Mouse (Mus musculus) cerebral cortex, adult 2 months (tissue): Measurements from ENCODE around the gene Pglyrp2.

Source experiments
- WGBS: fragments of 180-500 bp; shearing (Covaris S2); methylation state at CpG from one replicate; pipeline ENCODE4 v1.1.7; 2018; 5-methylcytosine and 5-hydroxymethylcytosine counted together

Gene Pglyrp2

DNA sequence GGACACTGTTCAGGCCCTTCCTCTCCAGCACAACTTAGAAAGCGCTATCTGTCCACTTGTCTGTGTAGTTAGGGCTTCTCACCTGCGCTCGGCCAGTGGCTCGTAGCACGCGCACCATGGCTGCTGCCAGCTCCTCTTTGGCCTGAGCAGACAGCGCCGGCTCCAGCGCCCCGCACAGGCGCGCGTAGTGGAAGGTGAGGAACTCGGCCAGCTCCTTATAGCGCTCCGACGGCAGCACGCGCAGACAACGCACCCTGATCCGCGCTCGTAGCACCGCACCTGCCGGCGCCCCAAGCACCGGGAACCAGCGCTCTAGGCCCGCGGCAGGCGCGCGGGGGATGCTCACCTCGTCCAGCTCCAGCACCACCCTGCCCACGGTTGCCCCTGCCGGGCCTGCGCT, 27.7 kb downstream of the Pglyrp2 start:
- 7% methylated on average over 37 of the region's 37 CpGs for WGBS

DNA sequence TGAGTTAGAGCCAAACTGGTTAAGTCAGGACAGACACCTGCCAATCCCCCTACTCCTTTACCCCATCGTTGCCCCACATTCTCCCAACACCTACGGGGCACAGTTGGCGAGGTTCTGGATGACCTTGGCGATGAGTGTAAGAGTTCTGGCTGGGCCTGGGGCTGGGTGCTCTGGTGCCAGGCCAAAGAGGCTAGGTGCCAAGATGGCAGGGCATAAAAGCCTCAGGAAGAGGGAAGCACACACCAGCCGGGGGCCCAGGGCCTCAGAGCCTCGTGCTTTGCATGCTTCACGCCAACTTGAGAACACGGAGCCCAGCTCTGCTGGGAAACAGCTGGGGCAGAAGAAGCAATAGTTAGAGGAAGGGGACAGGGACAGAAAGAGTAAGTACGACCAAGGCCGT, 30.0 kb downstream of the Pglyrp2 start:
- WGBS: 74% methylated on average over 10 of the region's 10 CpGs

DNA sequence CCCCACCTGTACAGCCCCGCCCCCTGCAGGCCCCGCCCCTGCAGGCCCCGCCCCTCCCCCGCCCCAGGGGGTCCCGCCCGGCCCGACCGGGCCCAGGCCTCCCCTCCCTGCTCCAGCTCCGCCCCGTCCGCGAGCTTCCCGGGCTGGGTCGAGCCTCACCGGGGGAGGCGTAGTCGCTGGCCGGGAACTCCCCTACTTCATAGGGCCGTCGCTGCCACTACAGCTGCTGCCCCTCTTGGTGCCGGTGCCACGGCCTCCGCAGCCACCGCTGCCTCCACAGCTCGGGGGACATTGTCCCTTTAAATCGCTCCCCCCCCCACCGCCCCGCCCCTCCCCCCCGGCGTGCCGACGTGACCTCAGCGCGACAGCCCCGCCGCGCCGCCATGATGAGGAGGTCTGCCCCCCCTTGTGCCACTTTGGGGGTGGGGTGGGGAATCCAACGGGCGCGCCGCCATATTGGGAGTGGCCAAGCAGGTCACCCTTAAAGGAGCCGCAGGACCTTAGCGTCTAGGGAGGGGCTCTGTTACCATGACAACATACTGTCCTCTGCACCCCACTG, 34.8 kb downstream of the Pglyrp2 start, which contains the start of gene Wiz:
Gene Wiz, minus strand, starts transcription at position 339 of the 559 bp plus-strand sequence.
- WGBS: 1% methylated on average over 38 of the region's 44 CpGs

DNA sequence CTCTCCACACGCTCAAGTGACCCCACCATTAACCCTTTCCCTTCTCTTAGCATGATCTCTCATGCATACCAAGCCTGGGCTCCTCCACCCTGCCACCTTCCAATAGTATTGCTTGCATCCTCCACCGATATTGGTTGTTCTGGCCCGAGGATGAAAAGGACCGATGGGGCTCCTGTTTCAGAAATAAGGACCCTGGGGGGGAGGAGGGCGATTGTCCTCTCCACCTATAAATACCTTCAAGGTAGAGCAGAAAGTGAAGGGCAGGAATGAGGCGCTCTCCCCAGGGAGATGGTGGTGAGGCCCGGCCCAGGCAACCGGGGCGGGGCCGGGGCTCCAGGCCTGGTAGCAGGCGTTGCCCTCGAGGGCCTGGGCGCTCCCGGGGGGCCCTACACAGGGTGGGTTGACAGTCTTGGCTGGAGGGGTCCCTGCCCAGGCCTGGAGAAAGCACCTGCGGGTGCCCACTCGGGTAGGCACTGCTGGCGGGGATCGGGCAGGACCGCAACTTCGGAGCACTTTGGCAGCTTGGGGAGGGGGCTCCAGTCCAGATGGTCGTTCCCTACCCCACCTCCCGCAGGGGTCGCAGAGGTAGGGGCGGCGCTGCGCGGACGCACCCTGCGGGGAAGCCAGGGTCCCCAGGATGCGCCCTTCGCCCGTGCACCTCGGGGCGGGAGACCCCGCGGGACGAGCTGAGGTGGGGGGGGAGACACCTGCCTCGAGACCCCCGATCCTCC, 35.4 kb downstream of the Pglyrp2 start:
- under 1% methylated on average over 39 of the region's 39 CpGs for WGBS

DNA sequence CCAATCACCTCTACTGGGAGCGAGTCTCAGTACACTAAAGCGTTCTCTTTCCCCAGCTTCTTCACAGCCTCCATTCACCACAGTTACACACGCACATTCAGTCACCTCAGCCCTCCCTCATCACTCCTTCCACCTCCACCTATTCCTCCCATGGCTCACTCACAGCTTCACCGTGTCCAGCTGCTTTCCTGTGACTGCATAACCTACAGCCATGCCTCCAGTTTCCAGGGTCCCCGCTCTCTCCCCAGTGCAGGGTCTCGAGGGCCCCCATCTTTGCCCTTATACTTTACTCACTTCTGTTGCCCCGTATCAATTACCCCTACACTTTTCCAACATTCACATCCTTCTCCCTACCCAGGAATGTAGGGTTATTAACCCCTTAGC, 36.0 kb downstream of the Pglyrp2 start:
- WGBS: 31% methylated on average over 7 of the region's 7 CpGs

DNA sequence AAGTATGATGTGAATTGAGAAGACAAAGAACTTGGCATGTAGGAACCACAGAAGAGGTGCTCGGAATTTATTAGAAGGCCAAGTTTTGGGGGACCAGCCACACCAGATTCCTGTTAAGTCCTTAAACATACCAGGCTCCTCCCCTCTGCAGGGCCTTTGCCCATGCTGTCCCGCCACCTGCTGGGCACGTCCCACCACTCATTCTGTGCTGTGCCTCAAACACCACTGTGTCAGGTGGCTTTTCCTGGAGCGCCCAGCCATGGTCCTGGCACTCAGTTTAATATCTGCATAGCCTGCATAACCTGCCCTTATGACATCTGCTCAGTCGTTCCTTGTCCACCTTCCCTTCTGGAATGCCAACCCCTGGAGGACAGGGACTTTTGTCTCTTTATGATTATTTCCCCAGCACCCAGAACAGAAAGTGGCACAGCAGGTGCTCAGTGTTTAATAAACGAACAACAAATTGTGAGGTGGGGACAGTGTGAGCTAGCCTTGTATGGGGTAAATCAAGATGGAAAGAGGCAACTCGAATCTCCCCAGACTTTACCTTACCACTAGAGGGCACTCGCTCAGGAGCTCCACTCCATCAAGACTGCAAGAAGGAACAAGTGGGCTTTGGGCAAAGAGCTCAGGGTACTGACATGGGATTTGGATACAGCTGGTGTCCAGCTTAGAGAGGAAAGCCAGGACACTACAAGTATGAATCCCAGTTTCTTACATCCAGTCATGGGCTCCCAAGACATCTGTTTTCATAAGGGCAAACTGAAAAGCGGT, 37.1 kb downstream of the Pglyrp2 start:
- WGBS: 75% methylated on average over 9 of the region's 9 CpGs

DNA sequence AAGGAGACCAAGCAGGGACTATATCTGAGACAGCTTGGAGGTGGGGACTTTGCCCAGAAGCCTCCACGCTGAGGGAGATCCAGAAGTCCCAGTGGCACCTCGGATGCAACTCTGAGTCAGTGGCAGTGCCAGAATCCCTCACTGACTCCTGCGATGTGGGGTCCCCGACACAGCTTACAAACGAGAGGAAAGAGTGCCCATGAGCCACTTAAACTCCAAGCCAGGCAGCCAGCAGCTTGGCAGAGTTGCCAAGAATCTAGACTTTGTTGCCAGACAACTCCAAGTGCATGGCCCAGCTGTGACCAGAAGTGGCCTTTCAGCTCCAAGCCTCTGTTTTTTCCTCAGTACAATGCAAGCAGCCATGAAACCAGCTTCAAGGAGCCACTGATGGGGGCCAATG, 40.3 kb downstream of the Pglyrp2 start:
- 37% methylated on average over 5 of the region's 5 CpGs for WGBS

DNA sequence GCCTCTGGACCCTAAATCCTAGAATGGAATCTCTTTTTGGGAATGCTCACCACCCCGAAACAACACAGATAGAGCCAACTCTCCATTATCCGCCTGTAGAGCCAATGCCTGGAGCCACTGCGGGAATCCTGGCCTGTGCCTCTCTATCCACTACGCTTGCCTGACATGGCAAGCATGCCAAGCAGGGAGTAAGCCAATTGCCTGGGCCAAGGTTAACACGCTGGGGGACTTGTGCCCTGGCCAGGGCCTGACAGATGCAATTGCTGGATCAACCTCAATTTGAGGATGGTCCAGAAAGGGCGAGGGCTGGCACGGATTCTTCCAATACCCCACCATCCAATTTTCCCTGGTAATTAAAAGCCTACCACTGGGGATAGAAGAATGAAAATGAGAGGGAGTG, 41.4 kb downstream of the Pglyrp2 start:
- 76% methylated on average over 7 of the region's 7 CpGs for WGBS

DNA sequence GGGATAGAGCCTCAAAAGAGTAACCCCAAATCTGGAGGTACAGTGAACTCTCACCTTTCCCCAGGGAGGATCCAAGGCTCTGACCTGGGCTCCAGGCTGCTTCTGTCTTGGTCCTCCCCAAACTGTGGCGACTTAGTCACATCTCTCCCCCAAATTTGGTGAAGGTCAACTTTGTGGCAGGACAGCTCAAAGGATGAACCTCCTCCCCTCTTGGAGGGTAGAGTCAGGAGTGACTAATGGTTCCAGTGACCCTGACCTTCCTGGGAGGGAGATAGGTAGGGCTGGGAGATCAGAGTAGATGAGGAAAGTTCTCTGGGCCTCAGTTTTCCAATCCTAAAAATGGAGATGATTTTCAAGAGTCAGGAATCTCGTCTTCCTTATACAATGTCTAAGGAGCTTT, 45.2 kb downstream of the Pglyrp2 start:
- WGBS: 86% methylated on average over 2 of the region's 2 CpGs

DNA sequence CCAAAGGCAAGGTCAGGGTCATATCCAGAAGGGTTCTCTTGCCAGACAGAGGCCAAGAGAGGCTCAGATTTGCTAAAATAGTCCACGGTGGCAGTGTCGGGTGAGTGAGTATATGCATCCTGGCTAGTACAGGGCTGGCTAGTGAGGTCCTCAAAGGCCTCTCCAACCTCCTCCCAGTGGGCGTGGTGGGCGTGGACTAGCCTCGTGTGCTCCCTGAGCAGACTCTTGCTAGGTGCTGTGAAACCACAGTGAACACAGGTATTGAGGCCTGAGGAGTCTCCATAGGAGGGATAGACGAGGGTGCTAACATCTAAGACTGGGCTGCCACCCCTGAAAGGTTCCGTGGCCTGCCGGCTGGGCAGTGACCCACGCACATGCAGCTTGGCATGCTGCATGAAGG, 46.8 kb downstream of the Pglyrp2 start:
- WGBS: 89% methylated on average over 9 of the region's 9 CpGs

DNA sequence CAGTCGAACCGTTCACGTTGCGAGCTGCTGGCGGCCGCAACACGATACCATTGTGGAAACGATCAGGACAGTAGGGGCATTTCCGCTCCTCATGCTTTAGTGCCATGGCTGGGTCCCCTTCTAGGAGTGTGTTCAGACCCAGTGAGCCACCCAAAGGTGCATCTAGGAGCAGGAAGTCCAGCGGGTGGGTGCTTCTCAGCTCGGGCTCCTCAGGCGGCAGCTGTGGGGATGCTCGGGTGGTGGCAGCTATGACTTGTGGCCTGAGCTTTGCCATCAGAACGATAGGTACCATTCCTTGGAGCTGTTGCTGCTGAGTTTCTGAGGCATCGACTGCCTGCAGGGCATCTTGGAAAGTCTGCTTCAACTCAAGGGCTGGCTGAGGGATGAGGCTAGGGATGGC, 47.5 kb downstream of the Pglyrp2 start:
- 91% methylated on average over 15 of the region's 15 CpGs for WGBS

DNA sequence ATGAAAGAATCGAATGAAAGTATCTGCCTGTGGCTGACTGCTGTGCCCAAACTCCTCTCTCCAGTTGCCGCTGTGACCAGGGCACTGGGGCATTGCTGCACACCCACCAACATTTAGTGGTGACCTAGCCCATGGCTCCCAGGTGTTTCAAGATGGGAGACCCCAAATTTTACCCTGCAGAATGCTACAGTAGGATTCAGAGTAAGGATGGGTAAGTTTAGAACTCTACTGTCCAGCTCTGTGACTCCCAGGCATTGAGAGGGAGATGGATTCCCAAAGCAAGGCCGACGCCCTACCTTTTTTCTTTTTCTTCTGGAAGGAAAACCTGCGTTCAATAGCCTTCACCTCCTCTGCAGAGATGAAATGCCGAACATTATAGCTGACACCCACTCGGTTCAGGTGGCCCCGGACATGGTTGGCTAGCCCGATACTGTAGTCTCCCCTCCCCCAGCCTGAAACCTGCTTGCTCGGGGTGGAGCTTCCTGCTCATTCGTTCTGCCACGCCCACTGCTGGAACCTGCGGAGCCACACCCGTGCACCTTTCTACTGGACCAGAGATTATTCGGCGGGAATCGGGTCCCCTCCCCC, 54.9 kb downstream of the Pglyrp2 start:
- WGBS: 43% methylated on average over 12 of the region's 17 CpGs

DNA sequence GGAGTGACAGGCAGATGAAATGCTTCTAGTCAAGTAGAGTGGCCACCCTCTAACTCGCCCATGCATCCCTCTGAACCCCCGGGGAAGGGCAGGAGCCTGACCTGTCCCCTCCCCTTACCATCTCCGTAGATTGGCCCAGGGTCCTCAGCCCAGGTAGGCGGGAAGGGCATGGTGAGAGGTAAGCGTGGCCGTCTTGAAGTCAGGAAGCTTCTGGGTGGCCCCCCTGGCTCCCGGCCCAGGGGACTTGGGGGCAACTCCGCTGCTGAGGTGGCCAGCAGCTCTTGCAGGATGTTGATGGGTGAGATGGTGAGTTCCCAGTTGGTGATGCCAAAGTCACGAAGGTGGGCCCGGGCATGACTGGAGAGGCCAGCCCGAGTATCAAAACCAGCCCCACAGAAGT, 56.3 kb downstream of the Pglyrp2 start:
- 88% methylated on average over 11 of the region's 11 CpGs for whole genome bisulfite sequencing

DNA sequence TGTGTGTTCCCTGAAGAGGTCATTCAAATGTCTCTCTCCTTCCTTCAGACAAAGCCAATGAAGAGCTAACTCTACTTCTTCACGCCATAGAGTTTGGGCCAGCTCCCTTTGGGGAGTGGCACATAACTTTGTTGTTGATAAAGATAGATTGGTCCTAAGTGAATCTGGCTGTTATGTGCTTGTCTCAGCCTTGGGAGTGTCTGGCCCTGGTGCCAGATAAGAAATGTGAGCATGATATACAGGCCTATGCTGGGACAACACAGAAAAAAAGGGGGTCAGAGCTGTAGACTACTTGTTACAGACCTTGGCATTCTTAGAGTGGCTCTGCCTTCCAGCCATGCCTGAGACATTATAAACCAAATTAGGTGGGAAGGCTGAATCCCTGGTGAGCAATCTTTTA, 58.7 kb downstream of the Pglyrp2 start:
- 81% methylated on average over 1 of the region's 1 CpGs for WGBS

DNA sequence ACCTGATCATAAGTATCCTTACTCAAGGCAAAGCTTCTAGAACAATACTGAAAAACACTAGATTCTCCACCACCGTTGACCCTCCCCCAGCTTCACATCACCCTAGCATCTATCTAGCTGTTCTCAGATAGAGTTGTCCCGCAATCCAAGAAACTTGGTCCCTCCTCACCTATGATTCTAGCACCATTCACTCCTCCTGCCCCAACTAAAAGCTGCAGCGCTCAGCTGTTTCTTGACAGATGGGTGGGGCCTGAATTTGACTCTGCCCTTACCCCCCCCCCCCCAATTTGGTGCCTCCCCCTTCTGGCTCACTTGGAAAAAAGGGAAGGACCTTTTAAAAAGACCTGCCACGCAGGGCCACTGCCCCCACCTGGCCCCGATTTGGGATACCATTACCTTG, 59.1 kb downstream of the Pglyrp2 start:
- WGBS: 51% methylated on average over 5 of the region's 5 CpGs

DNA sequence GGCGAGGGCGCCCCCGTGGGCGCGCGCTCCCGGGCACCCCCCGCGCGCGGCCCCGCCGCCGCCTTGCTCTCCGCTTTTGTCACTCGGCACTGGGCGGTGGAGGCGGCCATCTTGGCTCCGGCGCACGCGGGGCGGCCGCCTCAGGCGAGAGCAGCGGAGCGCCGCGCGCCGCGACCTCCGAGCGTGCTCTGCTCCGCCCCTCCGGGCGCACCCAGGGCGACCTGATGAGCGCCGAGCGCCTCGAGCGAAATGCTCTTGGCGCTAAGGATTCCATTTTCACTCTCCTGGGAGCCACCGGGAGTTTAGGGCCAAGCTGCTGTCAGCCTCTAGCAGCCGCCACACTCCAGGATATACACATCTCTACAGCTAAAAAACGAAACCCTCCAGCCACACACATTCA, 59.6 kb downstream of the Pglyrp2 start:
- under 1% methylated on average over 46 of the region's 47 CpGs for WGBS

DNA sequence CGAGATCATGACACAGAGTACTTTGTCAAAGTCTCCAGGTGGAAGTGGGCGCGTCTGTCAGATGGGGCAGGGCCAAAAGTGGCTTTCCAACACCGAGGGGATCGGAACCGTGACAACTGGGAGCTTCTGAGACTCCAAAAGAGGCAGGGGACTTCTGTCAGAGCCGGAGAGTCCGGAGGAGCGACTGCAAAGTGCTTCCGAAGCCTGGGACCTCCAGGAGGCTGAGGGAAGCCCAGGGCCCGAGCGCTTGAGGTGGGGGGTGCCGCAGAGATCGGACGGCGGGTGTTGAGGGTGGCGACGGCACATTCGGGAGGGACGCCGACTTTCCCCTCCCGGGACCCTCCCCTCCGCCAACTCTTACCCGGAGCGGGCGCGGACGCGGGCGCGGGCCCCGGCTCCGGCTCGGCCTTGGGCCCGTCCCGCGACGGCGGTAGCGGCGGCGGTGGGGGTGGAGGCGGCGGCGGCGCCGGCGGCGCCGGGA, 60.1 kb downstream of the Pglyrp2 start:
- WGBS: 0% methylated on average over 39 of the region's 50 CpGs

DNA sequence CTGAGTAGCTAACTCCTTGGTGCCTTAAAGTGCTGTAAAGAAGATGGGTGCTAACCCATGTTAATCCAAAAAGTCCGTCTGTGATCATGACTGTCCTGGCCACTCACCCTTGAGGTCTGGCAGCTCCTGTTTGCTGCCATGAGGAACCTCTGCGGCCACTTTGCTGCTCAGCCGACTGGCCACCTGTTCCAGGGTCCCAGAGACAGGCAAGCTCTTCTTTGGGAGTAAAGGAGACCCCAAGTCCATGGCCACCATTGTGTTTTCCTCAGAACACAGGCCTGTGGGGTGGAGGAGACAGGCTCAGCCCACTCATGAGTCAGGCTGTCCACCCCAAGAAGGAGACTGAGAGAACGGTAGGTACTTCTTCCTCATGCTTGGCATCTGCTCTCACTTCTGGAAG, 61.3 kb downstream of the Pglyrp2 start:
- 70% methylated on average over 4 of the region's 4 CpGs for WGBS
